Mouse (Mus musculus): Measurements from ENCODE around the gene Ss18l2. TPM values are rescaled to one million over a fixed set of nuclear protein-coding genes. Genes with fewer than 3 reads are reported as not detected.

The Ss18l2 gene
- total RNA-seq, 2 experiments from 2014 or later, result 138 to 145 TPM

DNA sequence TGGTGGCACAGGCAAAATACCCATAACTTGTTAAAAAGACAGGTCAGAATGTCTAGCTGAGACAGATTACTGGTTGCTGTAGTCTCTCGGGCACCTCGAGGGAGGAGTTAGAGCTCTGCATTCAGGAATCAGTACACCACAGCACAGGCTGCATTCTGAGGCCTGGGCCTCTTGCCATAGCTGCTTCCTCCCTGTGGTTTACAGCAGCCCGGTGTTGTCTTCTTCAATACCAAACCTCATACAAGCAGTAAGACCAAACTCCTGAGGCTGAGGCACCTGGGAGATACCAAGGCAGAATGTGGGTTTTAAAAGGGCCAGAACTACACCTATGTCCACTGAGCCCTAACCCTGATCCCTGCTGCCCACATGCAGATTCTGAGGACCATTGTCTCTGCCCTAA lies 47.3 kb downstream of the Ss18l2 start:
- intact Hi-C loops (cut with DNase I), result no loop called here
- no peak for DNase-seq (ENCODE audit: low spot score)

DNA sequence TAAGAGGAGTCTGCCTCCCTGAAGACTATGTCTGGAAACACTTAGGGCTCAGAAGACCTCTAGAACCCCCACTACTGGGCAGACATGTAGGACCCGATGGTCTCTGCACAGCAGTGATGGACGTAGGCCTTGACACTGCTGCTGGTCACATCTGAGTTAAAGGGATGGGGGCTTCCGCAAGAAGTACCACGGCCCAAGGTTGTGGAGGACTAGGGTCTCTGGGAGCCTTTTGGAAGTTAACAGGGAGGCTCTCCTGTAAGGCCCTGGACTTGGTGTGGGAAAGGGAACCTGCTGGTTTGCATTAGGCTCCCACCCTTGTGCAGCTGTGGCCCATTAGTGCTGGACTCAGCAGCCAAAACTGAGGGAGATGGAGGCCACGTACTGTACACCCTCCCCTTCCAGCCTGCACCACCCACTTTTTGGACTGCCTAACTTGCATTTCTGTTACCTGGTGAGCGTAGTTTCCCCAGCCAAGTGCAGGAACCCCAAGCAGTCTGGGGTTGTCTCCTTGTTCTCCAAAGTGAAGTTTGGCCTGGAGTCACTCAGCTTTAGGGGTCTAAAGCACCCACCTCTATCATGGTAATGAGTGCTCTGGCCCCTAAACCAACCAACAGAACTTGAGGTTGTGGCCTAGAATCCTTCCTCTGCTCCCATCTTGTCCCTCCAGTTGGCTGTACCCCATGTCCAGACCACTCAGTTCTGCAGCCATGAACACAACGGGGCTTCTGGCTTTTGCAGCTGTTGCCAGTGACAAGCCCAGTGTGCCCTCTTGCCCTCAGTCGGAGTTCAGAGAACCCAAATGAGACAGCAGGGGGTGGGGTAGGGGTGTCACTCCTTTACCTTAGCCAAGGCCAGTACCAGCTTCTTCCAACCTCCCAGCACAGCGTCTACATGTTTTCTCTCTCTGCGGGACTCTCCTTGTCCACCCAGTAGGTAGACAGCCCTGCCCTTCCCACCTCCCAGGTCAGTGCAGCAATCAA lies 48.0 kb downstream of the Ss18l2 start:
- DNase-seq (ENCODE audit: low spot score), result no peak
- intact Hi-C loops (cut with DNase I), result no loop called here

DNA sequence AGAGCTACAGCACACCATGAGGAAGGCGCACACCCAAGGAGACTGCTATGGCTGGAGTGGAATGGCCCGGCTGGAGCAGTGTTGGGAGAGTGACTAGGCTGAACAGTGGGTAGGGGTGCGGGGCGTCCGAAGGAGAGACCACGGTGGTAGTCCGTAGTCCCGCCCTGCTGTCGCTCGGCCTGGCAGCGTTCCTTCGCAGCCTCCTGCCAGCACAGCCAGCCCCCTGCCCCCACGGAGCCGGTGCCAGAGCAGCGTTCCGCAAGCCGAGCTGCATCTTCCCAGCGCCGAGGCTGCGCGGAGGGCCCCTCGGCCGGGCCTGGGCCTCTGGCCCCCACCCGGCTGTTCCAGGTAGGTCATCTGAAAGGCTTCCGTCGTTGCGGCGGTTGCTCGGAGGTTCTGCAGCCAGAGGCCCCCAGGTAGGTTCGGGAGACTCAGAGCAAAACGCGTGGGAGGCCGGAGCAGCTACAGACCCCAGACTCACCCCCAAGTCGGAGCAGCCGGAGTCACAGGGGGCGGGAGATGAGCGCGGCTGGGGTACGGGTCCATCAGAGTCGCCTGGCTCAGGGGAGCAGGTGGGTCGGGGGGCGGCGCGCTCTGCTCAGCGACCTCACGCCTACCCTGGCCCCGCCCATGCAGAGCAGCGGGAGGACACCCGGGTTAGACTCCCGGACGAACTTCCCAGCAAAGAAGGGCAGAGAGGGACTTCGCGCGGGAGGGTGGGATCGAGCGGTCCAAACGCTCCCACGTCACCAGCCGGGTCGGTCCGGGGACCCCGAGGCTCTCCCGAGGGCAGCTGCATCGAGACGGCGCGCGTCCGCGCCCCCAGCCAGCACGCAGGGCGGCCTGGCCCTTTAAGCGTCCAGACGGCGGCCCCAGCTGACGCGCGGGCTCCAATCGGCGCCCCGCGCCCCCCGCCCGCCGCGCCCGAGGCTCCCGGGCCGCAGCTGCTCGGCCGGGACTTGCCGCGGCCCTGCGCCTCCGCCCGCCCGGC lies 49.3 kb downstream of the Ss18l2 start, which contains the start of gene Zfp651:
TSS of gene Zfp651 (plus strand) at position 240 of the 991 bp plus-strand sequence.
- intact Hi-C loops (cut with DNase I), result loop anchor here (5.0 kb wide), 1 partner anchor 73 kb away; no protein-coding TSS in a partner anchor
- peak; percentile 49 for DNase-seq (ENCODE audit: low spot score)

DNA sequence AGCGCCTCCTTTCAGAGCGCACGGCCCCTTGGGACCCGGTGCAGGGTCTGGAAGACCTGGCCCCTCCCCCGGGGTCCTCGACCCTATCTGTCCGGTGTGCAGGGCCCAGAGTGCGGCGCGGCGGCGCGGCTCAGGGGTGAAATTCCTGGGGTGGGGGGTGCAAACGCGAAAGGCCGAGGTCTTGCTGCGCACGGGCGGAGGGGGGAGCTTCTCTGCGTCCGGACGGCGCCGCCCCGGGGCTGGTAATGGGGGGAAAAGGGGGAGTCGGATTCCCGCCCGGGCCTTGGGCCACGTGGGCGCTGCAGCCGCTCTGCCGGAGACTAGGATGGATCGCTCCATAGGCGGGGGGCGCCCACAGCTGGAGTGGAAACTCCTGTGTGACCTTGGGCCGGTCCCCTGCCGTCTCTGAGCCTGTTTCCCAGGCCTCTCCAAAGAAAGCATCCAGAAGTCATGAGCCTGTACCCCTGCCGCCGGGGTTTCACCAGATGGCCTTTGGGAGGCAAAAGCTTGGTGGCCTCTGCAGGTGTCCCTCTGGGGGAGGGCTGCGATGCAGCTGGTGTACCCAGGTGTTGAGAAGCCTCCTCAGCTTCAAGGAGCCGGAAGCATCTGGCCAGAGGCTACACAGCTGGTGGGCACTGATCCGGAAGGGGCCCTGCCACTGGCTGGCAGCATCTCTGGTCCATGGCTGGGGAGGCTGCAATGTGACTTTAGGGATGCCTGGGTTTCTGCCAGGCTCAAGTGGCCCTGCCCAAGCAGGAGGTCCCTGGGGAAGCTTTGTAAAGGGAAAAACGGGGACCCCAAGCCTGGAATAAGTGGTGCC lies 50.4 kb downstream of the Ss18l2 start:
- DNase-seq (ENCODE audit: low spot score), result peak; percentile 43
- intact Hi-C loops (cut with DNase I), result loop anchor here (5.0 kb wide), 1 partner anchor 72 kb away; no protein-coding TSS in a partner anchor

DNA sequence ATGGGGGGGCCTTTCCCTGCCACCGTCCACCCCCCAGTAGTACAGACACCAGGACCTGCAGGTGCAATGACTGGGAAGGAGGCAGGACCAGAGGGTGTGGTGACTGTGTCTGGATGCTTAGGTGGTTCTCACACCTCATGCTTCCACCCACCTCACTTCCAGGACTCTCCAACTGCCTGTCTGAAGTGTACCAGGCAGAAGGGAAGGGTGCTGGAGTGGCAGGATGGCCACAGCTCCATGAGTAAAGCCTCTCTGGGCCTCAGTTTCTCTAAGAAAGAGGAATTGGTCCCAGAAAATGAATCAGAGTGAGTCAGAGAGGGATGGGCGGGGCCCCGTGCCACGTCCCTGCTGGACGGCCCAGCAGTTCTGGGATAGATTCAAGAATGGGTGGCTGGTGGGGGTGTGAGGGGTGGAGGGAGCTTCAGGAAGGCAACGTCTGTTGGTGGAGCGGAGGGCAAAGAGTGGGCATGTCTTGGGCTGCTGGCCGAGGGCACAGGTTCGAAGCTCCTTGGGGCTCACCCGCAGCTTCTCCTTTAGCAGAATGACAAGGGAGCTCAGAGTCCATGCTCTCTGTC lies 51.0 kb downstream of the Ss18l2 start:
- intact Hi-C loops (cut with DNase I), result loop anchor here (5.0 kb wide), 1 partner anchor 71 kb away; no protein-coding TSS in a partner anchor
- DNase-seq (ENCODE audit: low spot score), result no peak

DNA sequence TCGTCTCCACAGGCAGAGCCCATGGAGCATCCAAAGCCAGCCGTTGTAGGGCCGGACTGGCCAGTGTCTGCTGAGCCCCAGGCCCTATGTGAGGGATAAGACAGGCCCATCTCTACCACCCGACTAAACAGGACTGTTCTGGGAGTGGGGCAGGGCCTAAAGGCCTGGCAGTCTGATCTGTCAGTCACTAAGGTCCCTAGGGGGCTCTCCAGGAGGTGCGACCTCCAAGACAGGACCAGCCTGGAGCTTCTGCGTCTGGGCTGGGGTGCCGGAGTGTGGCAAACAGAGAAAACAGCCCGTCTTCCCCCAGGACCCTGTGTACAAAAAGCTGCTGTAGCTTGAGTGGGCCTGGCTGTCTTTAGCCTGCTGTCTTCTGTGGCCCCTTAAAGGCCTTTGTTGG lies 51.7 kb downstream of the Ss18l2 start:
- intact Hi-C loops (cut with DNase I), result loop anchor here (5.0 kb wide), 1 partner anchor 71 kb away; no protein-coding TSS in a partner anchor
- no peak for DNase-seq (ENCODE audit: low spot score)

DNA sequence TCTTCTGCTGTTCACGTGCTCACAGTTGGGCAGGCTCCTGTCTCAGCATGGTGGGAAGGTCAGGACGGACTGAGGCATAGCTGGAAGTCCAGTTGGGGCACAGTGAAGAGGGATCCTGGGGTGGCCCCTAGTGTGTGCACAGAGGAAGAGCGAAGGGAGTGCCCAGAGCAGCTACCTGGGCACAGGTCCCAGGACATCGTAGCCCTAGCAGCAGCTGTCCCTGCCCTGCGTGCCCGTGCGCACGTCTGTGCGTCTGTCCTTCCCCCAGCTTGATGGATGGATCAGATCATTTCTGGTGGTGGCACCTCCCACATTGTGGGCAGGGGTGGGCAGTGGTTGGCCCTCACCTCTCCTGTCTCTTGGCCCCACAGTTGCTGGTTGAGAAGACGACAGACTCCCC lies 52.1 kb downstream of the Ss18l2 start:
- intact Hi-C loops (cut with DNase I), result loop anchor here (5.0 kb wide), 1 partner anchor 70 kb away; no protein-coding TSS in a partner anchor
- no peak for DNase-seq (ENCODE audit: low spot score)

DNA sequence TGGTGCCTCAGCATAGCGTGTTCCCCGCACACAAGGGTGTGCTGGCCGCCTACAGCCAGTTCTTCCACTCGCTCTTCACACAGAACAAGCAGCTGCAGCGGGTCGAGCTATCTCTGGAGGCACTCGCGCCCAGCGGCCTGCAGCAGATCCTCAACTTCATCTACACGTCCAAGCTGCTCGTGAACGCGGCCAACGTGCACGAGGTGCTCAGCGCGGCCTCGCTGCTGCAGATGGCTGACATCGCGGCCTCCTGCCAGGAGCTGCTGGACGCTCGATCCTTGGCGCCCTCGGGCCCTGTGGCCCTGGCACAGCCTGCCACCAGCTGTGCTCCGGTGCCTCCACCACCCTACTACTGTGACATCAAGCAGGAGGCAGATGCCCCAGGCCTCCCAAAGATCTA lies 52.6 kb downstream of the Ss18l2 start:
- intact Hi-C loops (cut with DNase I), result loop anchor here (5.0 kb wide), 1 partner anchor 70 kb away; no protein-coding TSS in a partner anchor

More for the DNA sequence above, 52.6 kb downstream of the Ss18l2 start:
- no peak for DNase-seq (ENCODE audit: low spot score)

Other genes starting within 250 kb of the Ss18l2 start
- not detected for gene Cck, start 214.6 kb upstream of the Ss18l2 start, total RNA-seq (2021)
- not detected for gene Lyzl4, start 68.2 kb upstream of the Ss18l2 start, total RNA-seq (2021)
- gene Vipr1, start 67.6 kb upstream of the Ss18l2 start, total RNA-seq (2021), result 1 to 10 TPM; 1.4 to 2.1 TPM
- 1 to 10 TPM; 4.6 to 6.8 TPM for gene Sec22c, start 4.8 kb upstream of the Ss18l2 start, total RNA-seq (2021)
- 10 to 100 TPM; 29.1 to 38.1 TPM for gene Nktr, start 8.8 kb downstream of the Ss18l2 start, total RNA-seq (2021)
- gene Zfp651, start 49.0 kb downstream of the Ss18l2 start, total RNA-seq (2021), result 100 to 1,000 TPM; 116 to 128 TPM
- 10 to 100 TPM; 10.1 to 10.5 TPM for gene Klhl40, start 67.3 kb downstream of the Ss18l2 start, total RNA-seq (2021)
- 100 to 1,000 TPM; 118 to 123 TPM for gene Hhatl, start 82.2 kb downstream of the Ss18l2 start, total RNA-seq (2021)
- not detected for gene Ccdc13, start 129.1 kb downstream of the Ss18l2 start, total RNA-seq (2021)
- 100 to 1,000 TPM; 208 to 239 TPM for gene Higd1a, start 148.0 kb downstream of the Ss18l2 start, total RNA-seq (2021)
- gene Ackr2, start 188.0 kb downstream of the Ss18l2 start, total RNA-seq (2021), result 1 to 10 TPM; 2.5 to 3.7 TPM
- gene Cyp8b1, start 206.0 kb downstream of the Ss18l2 start, total RNA-seq (2021), result not detected
- gene Fam198a, start 240.7 kb downstream of the Ss18l2 start, total RNA-seq (2021), result under 1 TPM; 0.94 to 0.98 TPM

Measured in heart, postnatal 25 days (tissue).